Mouse (Mus musculus) liver, embryonic 15.5 days (tissue): ENCODE results near the gene Cenpb. TPM values are rescaled to one million over a fixed set of nuclear protein-coding genes. Genes with fewer than 3 reads are reported as not detected.
A peak's percentile ranks its signal among the peaks of the same experiment; 100 is the strongest.

Source experiments
- ATAC-seq: fragments of 200-750 bp; cut with Nextera tagmentation; 2 replicates; pipeline ENCODE4 v1.8.0; 2017; ENCODE audit warnings: moderate number of reproducible peaks, mild to moderate bottlenecking, moderate library complexity; ENCODE audit not compliant: insufficient read depth
- H3K27ac ChIP-seq: fragments of 300-500 bp; sonication (generic); replicated peaks from 2 replicates; pipeline ENCODE4 v1.5.1; 2015; ENCODE audit warnings: mild to moderate bottlenecking, inconsistent platforms
- H3K27me3 ChIP-seq: fragments of 300-500 bp; sonication (generic); 2 replicates; pipeline ENCODE4 v1.6.1; 2015; ENCODE audit warnings: mild to moderate bottlenecking, inconsistent platforms
- H3K36me3 ChIP-seq: fragments of 300-500 bp; sonication (generic); replicated peaks from 2 replicates; pipeline ENCODE4 v1.6.1; 2015; ENCODE audit warnings: moderate library complexity, mild to moderate bottlenecking, inconsistent platforms
- H3K4me1 ChIP-seq: fragments of 300-500 bp; sonication (generic); replicated peaks from 2 replicates; pipeline ENCODE4 v1.6.1; 2015; ENCODE audit warnings: inconsistent platforms
- H3K4me2 ChIP-seq: fragments of 300-500 bp; sonication (generic); 2 replicates; pipeline ENCODE4 v1.6.1; 2015; ENCODE audit warnings: moderate library complexity, mild to moderate bottlenecking, inconsistent platforms
- H3K4me3 ChIP-seq: fragments of 300-500 bp; sonication (generic); replicated peaks from 2 replicates; pipeline ENCODE4 v1.5.1; 2015; ENCODE audit warnings: mild to moderate bottlenecking, inconsistent platforms
- H3K9ac ChIP-seq: fragments of 300-500 bp; sonication (generic); 2 replicates; pipeline ENCODE4 v1.6.1; 2015; ENCODE audit warnings: moderate library complexity, mild to moderate bottlenecking, inconsistent platforms
- H3K9me3 ChIP-seq: fragments of 300-500 bp; sonication (generic); replicated peaks from 2 replicates; pipeline ENCODE4 v1.6.1; 2016; ENCODE audit warnings: inconsistent platforms
- WGBS: fragments of 180-500 bp; shearing (Covaris S2); methylation state at CpG from one replicate; pipeline ENCODE4 v1.1.7; 2015; ENCODE audit warnings: mixed read lengths; ENCODE audit not compliant: insufficient replicate concordance; 5-methylcytosine and 5-hydroxymethylcytosine counted together
- polyA plus RNA-seq: library from polyadenylated mRNA; unstranded; fragments of >200 nt; fragmentation: Nextera tagmentation; extraction: Ambion mirVana; gene quantifications from 2 replicates; pipeline ENCODE4 v1.2.1, GENCODE M21; 2015

The Cenpb gene
- polyA plus RNA-seq, 1 experiment from 2014 or later = 4.1 TPM

GRCm38 (mm10) chr2:131163924-131164323, 15.9 kb downstream of the Cenpb start:
- Histone ChIP-seq H3K4me1 (peaks cover 11% of the 10 kb centered on the region), H3K9me3 (no peaks in the 10 kb centered on the region), H3K4me2 (no peak overlapping the region), H3K27me3 (peaks cover 31% of the 10 kb centered on the region), H3K9ac (no peak overlapping the region), H3K4me3 (no peak overlapping the region), H3K36me3 (no peaks in the 10 kb centered on the region), H3K27ac (no peak overlapping the region)
- WGBS = 85% methylated on average over 7 of the region's 7 CpGs
- no peak for ATAC-seq

GRCm38 (mm10) chr2:131160671-131161111, 19.2 kb downstream of the Cenpb start:
- Histone ChIP-seq H3K4me3 (peak overlapping the region; percentile 81), H3K27me3 (peaks cover 12% of the 10 kb centered on the region), H3K9me3 (no peaks in the 10 kb centered on the region), H3K4me2 (peak overlapping the region; percentile 96), H3K27ac (peak overlapping the region; percentile 96), H3K9ac (peak overlapping the region; percentile 76), H3K4me1 (peaks cover 43% of the 10 kb centered on the region), H3K36me3 (peaks cover 13% of the 10 kb centered on the region)
- under 1% methylated on average over 17 of the region's 17 CpGs for WGBS
- ATAC-seq = no peak

- peak within 1 kb of the TSS; percentile 81 for H3K4me3 ChIP-seq
- H3K27ac ChIP-seq = peak within 1 kb of the TSS; percentile 96
- peak within 1 kb of the TSS; percentile 94 for H3K9ac ChIP-seq
- WGBS = under 1% methylated on average over 54 of the region's 54 CpGs
- peaks cover 20% of the 10 kb centered on the region for H3K36me3 ChIP-seq
- H3K4me1 ChIP-seq = peaks cover 50% of the 10 kb centered on the region
- H3K9me3 ChIP-seq = no peaks in the 10 kb centered on the region
- peak; percentile 93 for ATAC-seq
- peaks cover 12% of the 10 kb centered on the region for H3K27me3 ChIP-seq
- H3K4me2 ChIP-seq = peak within 1 kb of the TSS; percentile 96
Observed at GRCm38 (mm10) chr2:131159938-131160581, 19.8 kb downstream of the Cenpb start, which contains the start of gene 1700037H04Rik. 1700037H04Rik (minus strand) TSS chr2:131160081.

GRCm38 (mm10) chr2:131159491-131159910, 20.4 kb downstream of the Cenpb start:
- Histone ChIP-seq H3K27ac (peak overlapping the region; percentile 96), H3K4me3 (peak overlapping the region; percentile 81), H3K9ac (peak overlapping the region; percentile 94), H3K36me3 (peaks cover 25% of the 10 kb centered on the region), H3K9me3 (no peaks in the 10 kb centered on the region), H3K27me3 (peaks cover 8% of the 10 kb centered on the region; the same call in 1 of the 2 replicates), H3K4me1 (peaks cover 55% of the 10 kb centered on the region), H3K4me2 (peak overlapping the region; percentile 96)
- whole genome bisulfite sequencing = under 1% methylated on average over 18 of the region's 18 CpGs
- ATAC-seq = peak; percentile 88

GRCm38 (mm10) chr2:131156987-131157386, 22.9 kb downstream of the Cenpb start:
- H3K4me1 ChIP-seq = peaks cover 80% of the 10 kb centered on the region
- no peak for ATAC-seq
- H3K4me2 ChIP-seq = peak overlapping the region; percentile 96
- H3K9ac ChIP-seq = 0 out of 2 replicates have a peak overlapping the region, but pooled peaks have one; percentile 94
- peak overlapping the region; percentile 96 for H3K27ac ChIP-seq
- no peaks in the 10 kb centered on the region for H3K27me3 ChIP-seq
- peaks cover 49% of the 10 kb centered on the region for H3K36me3 ChIP-seq
- no peak overlapping the region; the same call in 1 of the 2 replicates for H3K4me3 ChIP-seq
- no peaks in the 10 kb centered on the region for H3K9me3 ChIP-seq
- WGBS = 81% methylated on average over 7 of the region's 7 CpGs

- H3K27me3 ChIP-seq = no peaks in the 10 kb centered on the region
- H3K4me3 ChIP-seq = no peak overlapping the region
- peak overlapping the region; percentile 86 for H3K27ac ChIP-seq
- H3K36me3 ChIP-seq = peaks cover 78% of the 10 kb centered on the region
- H3K4me2 ChIP-seq = no peak overlapping the region
- H3K9ac ChIP-seq = no peak overlapping the region
- WGBS = 86% methylated on average over 4 of the region's 4 CpGs
- peaks cover 82% of the 10 kb centered on the region for H3K4me1 ChIP-seq
- no peaks in the 10 kb centered on the region for H3K9me3 ChIP-seq
- ATAC-seq = no peak
Observed at GRCm38 (mm10) chr2:131154036-131154435, 25.8 kb downstream of the Cenpb start.

GRCm38 (mm10) chr2:131152166-131152730, 27.6 kb downstream of the Cenpb start:
- Histone ChIP-seq H3K4me1 (peaks cover 65% of the 10 kb centered on the region), H3K4me3 (0 out of 2 replicates have a peak overlapping the region, but pooled peaks have one; percentile 4), H3K9ac (no peak overlapping the region; the same call in 1 of the 2 replicates), H3K9me3 (no peaks in the 10 kb centered on the region), H3K27me3 (no peaks in the 10 kb centered on the region), H3K27ac (peak overlapping the region; percentile 86), H3K4me2 (peak overlapping the region; percentile 51), H3K36me3 (peaks cover 96% of the 10 kb centered on the region)
- 41% methylated on average over 7 of the region's 7 CpGs for WGBS
- peak; percentile 97 for ATAC-seq

- peaks cover 39% of the 10 kb centered on the region for H3K4me1 ChIP-seq
- WGBS = 72% methylated on average over 3 of the region's 3 CpGs
Observed at GRCm38 (mm10) chr2:131149254-131149578, 30.7 kb downstream of the Cenpb start.

GRCm38 (mm10) chr2:131148353-131149253, 31.3 kb downstream of the Cenpb start:
- H3K27me3 ChIP-seq = no peaks in the 10 kb centered on the region
- no peak overlapping the region for H3K4me2 ChIP-seq
- peak overlapping the region; percentile 33; the same call in 1 of the 2 replicates for H3K27ac ChIP-seq
- no peak overlapping the region for H3K4me3 ChIP-seq
- peaks cover 98% of the 10 kb centered on the region for H3K36me3 ChIP-seq
- H3K9me3 ChIP-seq = no peaks in the 10 kb centered on the region
- H3K4me1 ChIP-seq = peaks cover 32% of the 10 kb centered on the region
- no peak for ATAC-seq
- 83% methylated on average over 8 of the region's 8 CpGs for WGBS
- H3K9ac ChIP-seq = no peak overlapping the region

More at GRCm38 (mm10) chr2:131149254-131149578, 30.7 kb downstream of the Cenpb start:
- Histone ChIP-seq H3K27ac (peak overlapping the region; percentile 33; the same call in 1 of the 2 replicates), H3K36me3 (peaks cover 98% of the 10 kb centered on the region), H3K9me3 (no peaks in the 10 kb centered on the region), H3K9ac (no peak overlapping the region), H3K4me2 (no peak overlapping the region), H3K4me3 (no peak overlapping the region), H3K27me3 (no peaks in the 10 kb centered on the region)
- ATAC-seq = no peak

GRCm38 (mm10) chr2:131147043-131147365, 32.9 kb downstream of the Cenpb start:
- no peak overlapping the region for H3K27ac ChIP-seq
- H3K4me2 ChIP-seq = no peak overlapping the region
- peaks cover 94% of the 10 kb centered on the region for H3K36me3 ChIP-seq
- whole genome bisulfite sequencing = 92% methylated on average over 8 of the region's 8 CpGs
- H3K4me1 ChIP-seq = peaks cover 30% of the 10 kb centered on the region
- no peak overlapping the region for H3K9ac ChIP-seq
- ATAC-seq = no peak
- no peak overlapping the region for H3K4me3 ChIP-seq
- H3K9me3 ChIP-seq = no peaks in the 10 kb centered on the region
- H3K27me3 ChIP-seq = no peaks in the 10 kb centered on the region
